Mouse (Mus musculus): ENCODE measurements around the gene BC024978. TPM values are rescaled to one million over a fixed set of nuclear protein-coding genes. Genes with fewer than 3 reads are reported as not detected.

The BC024978 gene
- polyA plus RNA-seq, 1 experiment: not detected

- no peak within 1 kb of the TSS for H3K27ac ChIP-seq (ENCODE audit: insufficient read depth, low read depth, low read length)
- TF ChIP-seq CTCF (IDR thresholded peaks at IDR 0.05; ENCODE audit: insufficient read depth, low read depth, low read length) (no peak), POLR2A (IDR thresholded peaks at IDR 0.05; ENCODE audit: insufficient read depth, low read depth, low read length) (no peak)
- H3K4me3 ChIP-seq (ENCODE audit: insufficient read depth, low read depth, low read length): no peak within 1 kb of the TSS
- WGBS: 68% methylated on average over 14 of the region's 14 CpGs
- no peaks in the 10 kb centered on the region for H3K4me1 ChIP-seq (ENCODE audit: control insufficient read depth, insufficient read depth, low read length)
Observed at GRCm38 (mm10) chr7:27180837-27181695, 14.5 kb upstream of the BC024978 start, which contains the start of the genes Gm21983 and Mia. TSS of gene Gm21983 (minus strand) at chr7:27181086. TSS of gene Mia (minus strand) at chr7:27181157.

- Histone ChIP-seq H3K4me1 (ENCODE audit: control insufficient read depth, insufficient read depth, low read length) (no peaks in the 10 kb centered on the region), H3K27ac (ENCODE audit: insufficient read depth, low read depth, low read length) (no peak overlapping the region), H3K4me3 (ENCODE audit: insufficient read depth, low read depth, low read length) (no peak overlapping the region)
- TF ChIP-seq CTCF (IDR thresholded peaks at IDR 0.05; ENCODE audit: insufficient read depth, low read depth, low read length): no peak
- WGBS: 59% methylated on average over 1 of the region's 1 CpGs
Observed at GRCm38 (mm10) chr7:27182498-27182897, 13.1 kb upstream of the BC024978 start.

GRCm38 (mm10) chr7:27184964-27185363, 10.6 kb upstream of the BC024978 start:
- WGBS: 63% methylated on average over 3 of the region's 3 CpGs
- no peak overlapping the region for H3K4me3 ChIP-seq (ENCODE audit: insufficient read depth, low read depth, low read length)
- H3K4me1 ChIP-seq (ENCODE audit: control insufficient read depth, insufficient read depth, low read length): no peaks in the 10 kb centered on the region
- no peak overlapping the region for H3K27ac ChIP-seq (ENCODE audit: insufficient read depth, low read depth, low read length)
- TF ChIP-seq POLR2A (IDR thresholded peaks at IDR 0.05; ENCODE audit: insufficient read depth, low read depth, low read length) (no peak), CTCF (IDR thresholded peaks at IDR 0.05; ENCODE audit: insufficient read depth, low read depth, low read length) (no peak; the same call in 1 of the 2 replicates)

GRCm38 (mm10) chr7:27185986-27186385, 9.6 kb upstream of the BC024978 start:
- 86% methylated on average over 5 of the region's 5 CpGs for WGBS

GRCm38 (mm10) chr7:27189271-27189931, 6.2 kb upstream of the BC024978 start:
- H3K4me1 ChIP-seq (ENCODE audit: control insufficient read depth, insufficient read depth, low read length): peaks cover 7% of the 10 kb centered on the region; the same call in 1 of the 2 replicates
- WGBS: 95% methylated on average over 10 of the region's 10 CpGs

More at GRCm38 (mm10) chr7:27185986-27186385, 9.6 kb upstream of the BC024978 start:
- Histone ChIP-seq H3K4me1 (ENCODE audit: control insufficient read depth, insufficient read depth, low read length) (no peaks in the 10 kb centered on the region), H3K4me3 (ENCODE audit: insufficient read depth, low read depth, low read length) (no peak overlapping the region), H3K27ac (ENCODE audit: insufficient read depth, low read depth, low read length) (no peak overlapping the region)
- TF ChIP-seq CTCF (IDR thresholded peaks at IDR 0.05; ENCODE audit: insufficient read depth, low read depth, low read length) (no peak), POLR2A (IDR thresholded peaks at IDR 0.05; ENCODE audit: insufficient read depth, low read depth, low read length) (no peak)

GRCm38 (mm10) chr7:27192434-27192833, 3.1 kb upstream of the BC024978 start:
- Histone ChIP-seq H3K4me3 (ENCODE audit: insufficient read depth, low read depth, low read length) (no peak overlapping the region), H3K27ac (ENCODE audit: insufficient read depth, low read depth, low read length) (no peak overlapping the region), H3K4me1 (ENCODE audit: control insufficient read depth, insufficient read depth, low read length) (peaks cover 9% of the 10 kb centered on the region)
- WGBS: 95% methylated on average over 5 of the region's 5 CpGs
- TF ChIP-seq POLR2A (IDR thresholded peaks at IDR 0.05; ENCODE audit: insufficient read depth, low read depth, low read length): no peak
- TF ChIP-seq CTCF (IDR thresholded peaks at IDR 0.05; ENCODE audit: insufficient read depth, low read depth, low read length): no peak

More at GRCm38 (mm10) chr7:27189271-27189931, 6.2 kb upstream of the BC024978 start:
- Histone ChIP-seq H3K27ac (ENCODE audit: insufficient read depth, low read depth, low read length) (no peak overlapping the region), H3K4me3 (ENCODE audit: insufficient read depth, low read depth, low read length) (no peak overlapping the region)
- no peak for TF ChIP-seq POLR2A (IDR thresholded peaks at IDR 0.05; ENCODE audit: insufficient read depth, low read depth, low read length)
- TF ChIP-seq CTCF (IDR thresholded peaks at IDR 0.05; ENCODE audit: insufficient read depth, low read depth, low read length): no peak

GRCm38 (mm10) chr7:27193731-27194130, 1.9 kb upstream of the BC024978 start:
- no peak overlapping the region for H3K27ac ChIP-seq (ENCODE audit: insufficient read depth, low read depth, low read length)
- H3K4me3 ChIP-seq (ENCODE audit: insufficient read depth, low read depth, low read length): no peak overlapping the region
- 62% methylated on average over 4 of the region's 4 CpGs for WGBS
- H3K4me1 ChIP-seq (ENCODE audit: control insufficient read depth, insufficient read depth, low read length): peaks cover 9% of the 10 kb centered on the region
- TF ChIP-seq POLR2A (IDR thresholded peaks at IDR 0.05; ENCODE audit: insufficient read depth, low read depth, low read length): no peak

GRCm38 (mm10) chr7:27197136-27197535, 1.6 kb downstream of the BC024978 start:
- no peak overlapping the region for H3K4me3 ChIP-seq (ENCODE audit: insufficient read depth, low read depth, low read length)
- TF ChIP-seq POLR2A (IDR thresholded peaks at IDR 0.05; ENCODE audit: insufficient read depth, low read depth, low read length) (no peak), CTCF (IDR thresholded peaks at IDR 0.05; ENCODE audit: insufficient read depth, low read depth, low read length) (no peak)
- 89% methylated on average over 3 of the region's 3 CpGs for WGBS
- H3K4me1 ChIP-seq (ENCODE audit: control insufficient read depth, insufficient read depth, low read length): peaks cover 9% of the 10 kb centered on the region
- no peak overlapping the region for H3K27ac ChIP-seq (ENCODE audit: insufficient read depth, low read depth, low read length)

GRCm38 (mm10) chr7:27197634-27198033, 2.1 kb downstream of the BC024978 start:
- TF ChIP-seq CTCF (IDR thresholded peaks at IDR 0.05; ENCODE audit: insufficient read depth, low read depth, low read length) (no peak), POLR2A (IDR thresholded peaks at IDR 0.05; ENCODE audit: insufficient read depth, low read depth, low read length) (no peak)
- H3K4me3 ChIP-seq (ENCODE audit: insufficient read depth, low read depth, low read length): no peak overlapping the region
- no peak overlapping the region for H3K27ac ChIP-seq (ENCODE audit: insufficient read depth, low read depth, low read length)
- H3K4me1 ChIP-seq (ENCODE audit: control insufficient read depth, insufficient read depth, low read length): peaks cover 9% of the 10 kb centered on the region
- 92% methylated on average over 8 of the region's 8 CpGs for WGBS
